Comparison of ENCODE assay signal across 8 mouse cellular contexts in genomic region chr19:45717493-45718220, GRCm38 (mm10). TPM values are rescaled to one million over a fixed set of nuclear protein-coding genes. Genes with fewer than 3 reads are reported as not detected.
A peak's percentile ranks its signal among the peaks of the same experiment; 100 is the strongest.
DNase-seq lines count a peak whose midpoint lies in the region; ATAC-seq lines count a peak whose summit lies in the region.
"Had no signal": no experiment of that assay in that cellular context is flagged by ENCODE, and none has a peak within 500 bp of the region (broad histone marks: within the 10 kb centered on the region; RNA-seq: fewer than 3 reads in every experiment).

No protein-coding gene starts in this region.

- no peak overlapping the region for H3K4me3 ChIP-seq in intestine, embryonic 16.5 days (ENCODE audit: low read length)
- 0 out of 2 replicates have a peak overlapping the region, but pooled peaks have one; percentile 8 for H3K4me3 ChIP-seq in limb, embryonic 15.5 days
- 0 out of 2 replicates have a peak overlapping the region, but pooled peaks have one; percentile 3 for H3K4me3 ChIP-seq in neural tube, embryonic 14.5 days (ENCODE audit: low read depth, low read length)

- 15% methylated on average over 16 of the region's 16 CpGs for WGBS in intestine, embryonic 16.5 days
- 13% methylated on average over 16 of the region's 16 CpGs for WGBS in limb, embryonic 15.5 days
- WGBS in neural tube, embryonic 14.5 days = 4% methylated on average over 16 of the region's 16 CpGs

- H3K27ac ChIP-seq in intestine, embryonic 16.5 days (ENCODE audit: low read length) = no peak overlapping the region
- no peak overlapping the region for H3K27ac ChIP-seq in limb, embryonic 15.5 days
- peak overlapping the region; percentile 2 for H3K27ac ChIP-seq in neural tube, embryonic 14.5 days (ENCODE audit: low read depth, low read length)

- no peaks in the 10 kb centered on the region for H3K27me3 ChIP-seq in intestine, embryonic 16.5 days (replicated peaks; ENCODE audit: control insufficient read depth, insufficient read depth, low read length)
- H3K27me3 ChIP-seq in limb, embryonic 15.5 days = no peaks in the 10 kb centered on the region
- peaks cover 3% of the 10 kb centered on the region; the same call in 1 of the 2 replicates for H3K27me3 ChIP-seq in neural tube, embryonic 14.5 days (ENCODE audit: control insufficient read depth, insufficient read depth, low read length)

- no peaks in the 10 kb centered on the region for H3K36me3 ChIP-seq in intestine, embryonic 16.5 days (ENCODE audit: control insufficient read depth, insufficient read depth, low read length)
- no peaks in the 10 kb centered on the region for H3K36me3 ChIP-seq in limb, embryonic 15.5 days
- H3K36me3 ChIP-seq in neural tube, embryonic 14.5 days (ENCODE audit: control insufficient read depth, insufficient read depth, low read length) = no peaks in the 10 kb centered on the region

- no peaks in the 10 kb centered on the region for H3K9me3 ChIP-seq in intestine, embryonic 16.5 days (ENCODE audit: control insufficient read depth, low read length)
- no peaks in the 10 kb centered on the region for H3K9me3 ChIP-seq in limb, embryonic 15.5 days
- H3K9me3 ChIP-seq in neural tube, embryonic 14.5 days (ENCODE audit: control insufficient read depth, low read length) = no peaks in the 10 kb centered on the region

- ATAC-seq in intestine, embryonic 16.5 days = 0 out of 2 replicates have a peak, but pooled peaks have one; percentile 42
- ATAC-seq in limb, embryonic 15.5 days (ENCODE audit: insufficient number of reproducible peaks, low FRiP score, low TSS enrichment, low read depth) = no peak
- peak; percentile 88 for ATAC-seq in neural tube, embryonic 14.5 days (ENCODE audit: low read depth)

- no peak overlapping the region for H3K4me2 ChIP-seq in intestine, embryonic 16.5 days (ENCODE audit: low read depth, low read length)
- peak overlapping the region; percentile 22 for H3K4me2 ChIP-seq in limb, embryonic 15.5 days
- H3K4me2 ChIP-seq in neural tube, embryonic 14.5 days (ENCODE audit: low read depth, low read length) = peak overlapping the region; percentile 40

- no peak overlapping the region for H3K9ac ChIP-seq in intestine, embryonic 16.5 days (ENCODE audit: low read depth, low read length)
- no peak overlapping the region for H3K9ac ChIP-seq in limb, embryonic 15.5 days
- H3K9ac ChIP-seq in neural tube, embryonic 14.5 days (replicated peaks; ENCODE audit: low read depth, low read length) = peak overlapping the region; percentile 25; the same call in 1 of the 2 replicates

- no peaks in the 10 kb centered on the region for H3K4me1 ChIP-seq in intestine, embryonic 16.5 days (ENCODE audit: control insufficient read depth, insufficient read depth, low read length)
- 0 out of 2 replicates have a peak, but pooled peaks cover 5% of the 10 kb centered on the region for H3K4me1 ChIP-seq in limb, embryonic 15.5 days
- H3K4me1 ChIP-seq in neural tube, embryonic 14.5 days (ENCODE audit: control insufficient read depth, insufficient read depth, low read length) = no peaks in the 10 kb centered on the region

- peak; percentile 65 for DNase-seq in adrenal gland, adult 2 months
- peak; percentile 44 for DNase-seq in cerebellum, adult 8-10 months
- peak; percentile 30 to 43 for DNase-seq in frontal cortex, postnatal 10 days (ENCODE audit: low spot score in 2 of 2)
- no peak for DNase-seq in spleen, postnatal 36 days (ENCODE audit: low spot score in 2 of 2)

RNA-seq across cellular contexts. Expression of gene Fgf8, which starts 25.1 kb away (rescaled TPM):
- not detected for total RNA-seq in adrenal gland, adult 2 months (2021)
- polyA plus RNA-seq in adrenal gland, adult 2 months (2012; rRNA removed) = 0.30 TPM in 1 of 2 replicates, not detected in the other
- polyA plus RNA-seq in intestine, embryonic 16.5 days (2015; fragmentation: Nextera tagmentation; extraction: Ambion mirVana) = 0.16 and 0.28 TPM in 2 replicates
- 0.31 and 0.51 TPM in 2 replicates for polyA plus RNA-seq in limb, embryonic 15.5 days (2015; fragmentation: Nextera tagmentation; extraction: Ambion mirVana)
- polyA plus RNA-seq in neural tube, embryonic 14.5 days (2014; fragmentation: Nextera tagmentation; extraction: Ambion mirVana) = 0.35 TPM in 1 of 2 replicates, not detected in the other
- polyA plus RNA-seq: liver, embryonic 16.5 days had no signal

RNA-seq across cellular contexts. Expression of gene Npm3, which starts 31.7 kb away (rescaled TPM):
- 10 to 100 TPM; 26.1 to 27.6 TPM for total RNA-seq in adrenal gland, adult 2 months (2021)
- polyA plus RNA-seq in adrenal gland, adult 2 months (2012; rRNA removed) = 52.2 and 53.3 TPM in 2 replicates
- polyA plus RNA-seq in intestine, embryonic 16.5 days (2015; fragmentation: Nextera tagmentation; extraction: Ambion mirVana) = 13.1 and 13.5 TPM in 2 replicates
- polyA plus RNA-seq in limb, embryonic 15.5 days (2015; fragmentation: Nextera tagmentation; extraction: Ambion mirVana) = 12.4 and 20.6 TPM in 2 replicates
- 5.9 and 6.1 TPM in 2 replicates for polyA plus RNA-seq in neural tube, embryonic 14.5 days (2014; fragmentation: Nextera tagmentation; extraction: Ambion mirVana)

RNA-seq across cellular contexts. Expression of gene Fbxw4, which starts 57.5 kb away (rescaled TPM):
- 10 to 100 TPM; 30.0 to 34.4 TPM for total RNA-seq in adrenal gland, adult 2 months (2021)
- 145 and 199 TPM in 2 replicates for polyA plus RNA-seq in adrenal gland, adult 2 months (2012; rRNA removed)
- polyA plus RNA-seq in intestine, embryonic 16.5 days (2015; fragmentation: Nextera tagmentation; extraction: Ambion mirVana) = 2.5 and 2.8 TPM in 2 replicates
- polyA plus RNA-seq in limb, embryonic 15.5 days (2015; fragmentation: Nextera tagmentation; extraction: Ambion mirVana) = 4.2 and 4.3 TPM in 2 replicates
- polyA plus RNA-seq in neural tube, embryonic 14.5 days (2014; fragmentation: Nextera tagmentation; extraction: Ambion mirVana) = 6.8 and 8.4 TPM in 2 replicates

Comparison
In these comparisons a context has a peak if more than half of its experiments do, and no peak if none do; other contexts are left out.
1. DNase-seq: peak in adrenal gland, adult 2 months (single experiment), cerebellum, adult 8-10 months (single experiment) and frontal cortex, postnatal 10 days (2 of 2); none in spleen, postnatal 36 days (0 of 2).
2. RNA of gene Fbxw4, which starts 57.5 kb away (polyA plus RNA-seq): 145 to 199 TPM in adrenal gland, adult 2 months; 6.8 to 8.4 TPM in neural tube, embryonic 14.5 days, 4.2 to 4.3 TPM in limb, embryonic 15.5 days and 2.5 to 2.8 TPM in intestine, embryonic 16.5 days; every median in the first group is over 10 times any median in the second.